Mouse (Mus musculus): Measurements from ENCODE around the gene Spred3.
"Not testable (repeated sequence)": the region's sequence is repeated elsewhere in the genome, so short reads cannot be mapped to it uniquely, and the experiment has no call there.

The Spred3 gene

DNA sequence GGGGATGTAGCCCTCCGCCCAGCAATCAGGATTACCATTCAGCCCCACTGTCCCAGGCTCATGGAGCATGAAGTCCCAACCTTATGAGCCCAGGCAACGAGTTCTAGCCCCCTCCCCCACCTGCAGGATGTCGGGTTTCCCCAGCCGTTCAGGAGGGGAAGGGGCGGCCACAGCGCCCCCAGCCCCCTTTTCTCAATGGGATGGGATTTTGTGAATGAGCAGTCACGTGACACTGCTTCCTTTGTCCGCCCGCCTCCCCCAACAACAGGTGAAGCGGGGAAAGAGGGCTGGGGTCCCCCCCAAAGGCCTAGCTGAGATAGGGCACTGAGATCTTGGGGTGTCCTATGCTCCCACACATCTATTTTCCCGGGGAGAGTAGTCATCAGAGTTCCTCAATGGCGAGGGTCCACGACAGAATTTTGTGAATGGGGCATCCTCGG lies 1.4 kb downstream of the Spred3 start:
- DNase-seq = peak; percentile 30 to 46

DNA sequence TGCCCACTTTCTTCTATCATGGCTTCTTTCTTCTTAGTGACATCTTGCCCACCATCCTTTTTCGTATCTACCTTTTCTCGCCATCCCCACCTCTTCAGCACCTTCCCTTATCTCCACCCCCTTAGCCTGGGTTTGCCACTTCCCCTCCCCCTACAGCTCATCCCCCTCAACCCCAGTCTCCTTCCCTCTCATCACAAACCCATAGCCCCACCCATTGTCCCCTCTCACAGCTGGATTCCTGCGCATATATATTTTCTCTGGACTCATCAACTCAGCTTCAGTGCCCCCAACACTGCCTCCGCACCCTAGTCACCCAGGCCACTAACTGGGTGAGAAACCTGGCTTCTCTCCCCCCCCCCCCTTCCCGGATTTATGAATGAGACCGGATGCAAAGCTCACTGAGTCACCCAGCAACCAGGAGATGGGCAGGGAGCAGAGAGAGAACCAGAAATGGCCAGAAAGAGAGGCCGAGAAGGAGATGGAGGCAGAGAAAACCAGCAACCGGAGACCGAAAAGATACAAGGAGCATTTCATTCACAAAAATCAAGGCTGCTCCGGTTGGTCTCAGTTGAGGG lies 2.0 kb downstream of the Spred3 start:
- peak; percentile 22 to 32 for DNase-seq

DNA sequence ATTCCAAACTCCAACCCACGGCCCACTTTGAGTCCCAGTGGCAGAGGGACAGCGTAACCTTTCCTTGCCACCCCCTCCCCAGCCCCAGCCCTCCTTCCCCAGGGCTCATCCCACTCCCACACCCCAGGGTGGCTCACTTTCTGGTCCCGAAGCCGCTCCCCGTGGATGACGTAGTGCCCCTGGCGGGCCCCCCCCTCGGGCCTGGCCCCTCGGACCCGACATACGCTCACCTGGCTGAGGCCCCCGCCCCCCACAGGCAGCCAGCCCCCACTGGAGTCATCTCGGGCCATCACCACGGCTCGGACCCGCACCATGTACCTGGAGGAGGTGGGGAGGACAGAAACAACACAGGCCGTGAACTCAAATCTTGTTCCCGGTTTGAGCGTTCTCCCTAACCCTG lies 2.6 kb downstream of the Spred3 start:
- DNase-seq = peak in 1 of 2 experiments; percentile 31

DNA sequence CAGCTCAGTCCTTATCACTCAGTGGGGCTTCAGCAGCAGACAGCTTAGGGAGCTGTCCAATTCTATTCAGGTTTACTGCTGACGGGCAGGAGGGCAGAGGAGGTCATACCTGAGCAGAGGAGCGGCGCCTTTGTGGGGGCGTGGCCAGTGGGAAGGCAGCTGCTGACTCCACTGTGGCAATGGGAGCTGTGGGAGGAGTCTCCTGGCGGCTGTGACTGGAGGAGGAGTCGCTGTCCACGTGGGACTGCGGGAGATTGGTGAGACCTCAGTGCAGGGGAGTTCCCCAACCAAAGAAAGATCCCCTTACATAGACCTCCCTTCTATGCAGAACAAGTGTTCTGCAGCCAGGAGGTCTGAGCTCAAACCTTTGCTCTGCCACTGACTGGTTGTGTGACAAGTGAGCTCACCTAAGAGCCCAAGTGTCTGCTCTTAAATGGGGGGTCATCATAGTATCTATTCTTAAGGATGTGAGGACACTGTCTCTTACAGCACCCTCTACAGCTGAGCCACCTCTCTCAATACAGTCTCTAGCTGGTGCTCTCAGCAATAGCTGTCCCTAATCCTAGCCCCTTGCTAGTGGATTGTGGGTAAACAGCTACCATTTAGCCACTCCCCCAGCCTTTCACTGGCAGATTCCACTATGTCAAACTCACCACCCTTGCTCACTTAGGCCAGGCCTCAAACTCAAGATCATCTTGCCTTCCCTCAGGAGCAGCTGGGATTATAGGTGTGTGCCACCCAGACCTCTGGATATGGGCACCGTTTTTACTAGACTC lies 7.3 kb downstream of the Spred3 start:
- DNase-seq = no peak

DNA sequence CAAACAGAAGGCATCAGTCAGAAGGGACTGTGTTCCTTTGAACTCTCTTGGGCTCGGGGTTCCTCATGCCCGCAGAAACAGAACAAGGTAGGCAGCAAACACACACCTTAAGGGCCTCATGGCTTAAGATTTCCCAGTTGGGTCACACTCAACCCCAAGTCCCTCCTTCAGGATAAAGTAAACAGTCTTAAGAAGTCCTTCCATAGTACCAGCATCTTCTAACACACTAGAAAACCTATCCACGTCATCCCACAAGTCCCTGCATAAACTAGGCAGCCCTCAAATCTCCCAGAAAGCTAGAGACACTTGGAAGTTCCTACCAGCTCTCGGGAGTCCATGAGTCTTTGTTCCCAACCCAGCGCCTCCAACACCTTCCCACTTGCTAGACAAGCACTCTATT lies 7.9 kb downstream of the Spred3 start:
- no peak for DNase-seq

DNA sequence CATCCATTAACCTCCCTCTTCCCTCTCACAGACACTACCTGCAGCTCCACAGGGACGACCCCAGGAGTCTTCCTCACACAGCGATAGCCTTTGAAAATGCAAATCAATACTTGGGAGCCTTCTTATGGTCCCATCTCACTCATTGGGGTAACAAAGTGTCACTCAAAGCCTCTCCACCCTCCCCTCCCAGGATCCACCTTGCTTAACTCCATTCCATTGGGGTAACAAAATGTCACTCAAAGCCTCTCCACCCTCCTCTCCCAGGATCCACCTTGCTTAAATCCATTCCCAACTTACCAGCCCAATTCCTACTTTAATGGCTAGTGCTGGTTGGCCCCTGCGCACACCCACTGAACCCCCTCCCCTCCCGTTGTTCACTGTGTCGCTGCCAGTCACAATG lies 11.9 kb downstream of the Spred3 start:
- no peak for DNase-seq

DNA sequence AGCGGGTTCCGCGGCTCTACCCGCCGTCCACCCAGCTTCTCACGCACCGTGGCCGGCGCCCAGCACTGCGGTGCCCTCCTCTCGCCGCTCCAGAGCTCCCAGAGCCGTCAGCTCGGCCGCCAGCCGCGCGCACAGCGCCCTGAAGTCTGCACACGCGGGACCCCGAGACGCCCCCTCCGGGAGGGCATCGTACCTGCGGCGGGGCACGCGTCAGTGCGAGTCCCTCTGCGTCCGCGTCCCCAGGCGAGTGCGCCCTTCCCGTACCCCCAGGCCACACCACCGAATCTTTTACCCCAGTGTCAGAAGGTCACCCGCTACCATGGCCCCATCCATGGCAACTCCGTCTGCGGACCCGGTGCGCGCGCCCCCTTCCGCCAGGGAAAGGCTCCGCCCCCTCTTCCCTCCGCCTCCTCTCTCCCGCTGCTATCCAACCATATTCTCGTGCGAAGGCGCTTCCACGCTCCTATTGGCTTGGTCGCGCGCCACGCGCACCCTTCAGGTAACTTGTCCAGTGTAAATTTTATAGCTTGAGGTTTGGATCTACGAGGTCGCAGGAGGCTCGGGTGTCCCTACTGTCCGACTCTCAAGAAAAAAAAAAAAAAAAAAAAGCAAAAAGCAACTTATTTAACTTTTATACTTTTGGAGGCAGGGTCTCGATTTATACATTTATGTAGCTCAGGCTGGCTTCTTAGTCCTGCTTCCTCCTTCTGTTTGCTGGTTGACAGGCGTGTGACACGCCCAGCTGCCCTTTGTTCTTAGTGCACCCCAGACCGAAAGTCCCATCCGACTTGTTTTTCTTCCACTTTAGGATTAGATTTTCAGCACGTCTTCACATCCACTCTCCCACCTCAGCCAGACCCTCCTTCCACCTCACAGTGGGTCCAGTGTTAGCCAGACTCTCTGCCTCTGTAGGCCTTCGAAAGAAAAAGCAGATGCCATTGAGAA lies 14.1 kb downstream of the Spred3 start, which contains the start of gene Fam98c:
TSS of gene Fam98c (minus strand) at position 397 of the 945 bp plus-strand sequence.
- peak; percentile 91 to 92 for DNase-seq

DNA sequence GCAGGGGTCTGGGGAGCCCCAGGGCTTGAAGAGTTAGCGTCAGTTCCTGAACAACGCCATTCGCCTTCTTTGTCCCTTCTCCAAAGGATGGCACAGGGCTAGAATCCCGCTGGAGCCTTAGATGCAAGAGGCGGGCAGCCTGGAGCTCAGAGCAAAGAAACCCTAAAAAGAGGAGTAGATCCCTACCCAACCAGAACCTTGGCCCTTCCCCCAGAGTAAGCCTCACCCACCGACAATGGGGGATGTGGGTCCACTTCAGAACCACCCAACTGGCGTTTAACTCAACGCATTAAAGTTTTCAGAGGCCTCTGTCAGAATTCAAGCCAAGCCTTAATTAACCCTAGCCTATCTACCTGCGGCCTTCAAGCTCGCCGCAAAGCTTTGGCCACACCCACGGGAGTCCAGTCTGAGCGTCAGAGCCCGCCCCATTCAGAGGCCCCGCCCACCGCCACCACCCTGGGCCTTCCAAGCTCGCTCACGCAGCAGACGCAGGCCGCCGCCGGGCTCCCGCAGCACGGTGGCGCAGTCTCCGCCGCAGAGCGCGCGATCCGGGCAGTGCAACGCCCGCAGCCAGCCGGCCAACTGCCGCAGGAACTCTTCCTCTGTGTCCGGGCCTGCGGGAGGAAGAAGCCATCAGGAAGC lies 14.9 kb downstream of the Spred3 start:
- peak; percentile 95 to 96 for DNase-seq

DNA sequence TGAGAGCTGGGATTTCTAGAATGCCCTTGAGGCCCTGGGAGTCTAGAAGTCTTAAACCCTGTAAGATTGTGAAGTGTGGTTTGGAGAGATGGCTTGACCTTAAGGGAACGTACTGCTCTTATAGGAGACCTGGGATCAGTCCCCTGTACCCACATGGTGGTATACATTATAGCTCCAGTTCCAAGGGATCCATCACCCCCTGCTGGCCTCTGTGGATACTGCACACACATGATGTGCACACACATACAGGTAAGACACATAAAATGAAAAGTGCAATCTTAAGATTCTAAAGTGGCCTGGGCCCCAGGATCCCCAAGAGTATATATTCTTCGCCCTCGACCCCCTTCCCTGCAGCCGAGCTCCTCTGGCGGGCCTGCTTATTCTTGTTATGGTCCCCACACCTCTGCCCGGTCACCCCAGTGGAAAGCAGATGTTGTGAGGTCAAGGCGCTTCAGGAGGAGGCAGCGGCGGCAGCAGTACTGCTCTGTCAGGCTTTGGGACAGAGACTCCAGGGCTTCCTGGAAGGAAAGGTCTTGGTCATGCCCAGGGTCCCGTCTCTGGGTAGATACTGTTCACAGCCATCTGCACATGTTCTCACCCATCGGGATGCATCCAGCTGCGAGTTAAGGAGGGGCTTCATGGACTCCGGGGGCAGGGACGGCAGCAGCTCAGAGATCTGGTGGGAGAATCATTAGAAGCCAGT lies 16.0 kb downstream of the Spred3 start:
- DNase-seq = peak; percentile 20 to 27

DNA sequence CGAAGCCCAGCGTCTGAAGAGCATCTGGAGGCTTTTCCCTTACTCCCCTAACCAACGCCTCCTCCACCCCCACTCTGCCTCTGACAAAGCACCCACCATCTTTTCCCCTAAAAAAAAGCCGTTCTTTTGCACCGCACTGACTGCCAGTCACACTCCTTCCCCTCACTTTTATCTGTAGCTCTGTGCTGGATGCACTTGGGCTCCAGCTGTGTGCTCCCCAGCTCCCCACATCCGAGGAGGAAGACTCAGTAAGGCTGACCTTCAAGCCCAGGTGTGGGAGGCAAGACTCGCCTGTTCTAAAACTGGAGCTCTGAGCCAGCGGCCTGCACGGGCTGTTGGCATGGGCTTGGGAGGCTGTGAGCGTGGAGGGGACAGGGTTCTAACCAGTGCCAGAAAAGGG lies 18.7 kb downstream of the Spred3 start:
- DNase-seq = no peak

DNA sequence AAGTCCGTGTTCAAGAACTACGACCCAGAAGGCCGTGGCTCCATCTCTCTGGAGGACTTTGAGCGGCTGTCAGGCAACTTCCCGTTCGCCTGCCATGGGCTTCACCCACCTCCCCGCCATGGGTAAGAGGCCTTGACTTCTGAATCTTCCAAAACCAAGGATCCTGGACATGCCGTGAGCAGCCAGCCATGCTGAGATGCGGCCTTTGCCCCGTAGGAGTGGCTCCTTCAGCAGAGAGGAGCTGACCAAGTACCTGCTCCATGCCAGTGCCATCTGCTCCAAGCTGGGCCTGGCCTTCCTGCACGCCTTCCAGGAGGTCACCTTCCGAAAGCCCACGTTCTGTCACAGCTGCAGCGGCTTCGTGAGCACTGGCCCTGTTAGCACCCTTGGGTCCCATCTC lies 21.4 kb downstream of the Spred3 start:
- DNase-seq = no peak

DNA sequence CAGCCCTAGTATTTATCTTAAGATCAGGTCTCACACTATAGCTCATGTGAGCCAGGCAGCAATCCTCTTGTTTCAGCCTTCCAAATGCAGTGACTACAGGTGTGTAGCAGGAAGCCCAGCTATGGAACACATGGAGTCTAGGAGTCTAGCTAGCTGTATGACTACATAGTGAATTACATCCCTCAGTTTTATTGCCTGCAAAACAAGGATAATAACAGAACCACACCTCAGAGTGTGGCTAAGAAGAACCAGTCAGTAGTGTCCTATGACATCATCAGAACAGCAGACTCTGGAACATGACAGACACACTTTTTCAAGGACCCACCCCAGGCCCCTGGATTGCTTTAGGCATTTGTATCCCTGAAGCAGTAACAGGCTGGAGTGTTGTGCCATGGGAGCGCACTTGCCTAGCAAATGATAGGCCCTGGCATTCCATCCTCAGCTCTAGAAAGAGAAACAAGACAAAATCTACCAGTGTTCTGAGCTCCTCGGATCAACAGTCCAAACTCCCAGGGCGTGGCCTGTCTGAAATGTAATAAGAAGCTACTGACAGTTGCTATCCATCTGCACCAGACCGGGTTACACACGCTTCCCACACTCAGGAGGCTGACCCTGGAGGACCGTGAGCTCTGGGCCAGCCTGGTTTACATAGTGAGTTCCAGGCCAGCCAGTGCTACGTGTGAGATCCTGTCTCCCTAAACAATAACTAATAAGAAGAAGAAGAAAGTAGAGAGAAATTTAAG lies 23.4 kb downstream of the Spred3 start:
- DNase-seq = no peak

DNA sequence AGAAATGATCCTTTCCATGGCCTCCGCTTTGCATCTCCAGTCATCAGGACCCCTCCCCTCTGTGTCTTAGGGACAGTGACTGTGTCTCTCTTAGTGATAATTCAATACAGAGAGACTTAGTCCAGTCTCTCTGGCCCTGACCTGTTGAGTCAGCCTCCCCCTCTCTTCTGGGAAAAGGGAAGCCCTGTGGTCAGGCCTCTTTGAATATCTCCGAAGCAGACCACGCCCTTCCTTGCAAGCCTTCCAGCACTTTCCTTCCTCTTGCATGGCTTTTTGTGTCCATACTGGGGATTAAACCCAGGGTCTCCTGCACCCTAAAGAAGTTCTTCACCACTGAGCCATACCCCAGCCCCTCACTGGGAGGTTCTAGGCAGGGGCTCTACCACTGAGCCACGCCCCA lies 26.2 kb downstream of the Spred3 start:
- DNase-seq = no peak

DNA sequence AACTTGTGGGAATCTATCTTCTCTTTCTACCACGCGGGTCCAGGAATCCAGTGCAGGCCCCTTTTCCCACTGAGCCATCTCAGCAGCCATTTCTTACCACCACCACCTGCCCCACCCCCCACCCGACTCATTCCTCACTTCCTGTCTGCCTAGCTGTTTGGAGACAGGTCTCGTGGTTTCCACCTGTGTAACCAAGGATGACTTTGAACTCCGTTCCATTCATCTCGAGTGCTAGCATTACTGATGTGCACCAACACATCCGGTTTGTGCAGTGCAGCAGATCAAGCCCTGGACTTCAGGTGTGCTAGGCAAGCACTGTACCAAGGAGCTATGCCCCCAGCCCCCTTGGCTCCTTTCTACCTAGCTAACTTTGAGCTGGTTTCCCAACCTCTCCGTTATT lies 28.8 kb downstream of the Spred3 start:
- DNase-seq = no peak

DNA sequence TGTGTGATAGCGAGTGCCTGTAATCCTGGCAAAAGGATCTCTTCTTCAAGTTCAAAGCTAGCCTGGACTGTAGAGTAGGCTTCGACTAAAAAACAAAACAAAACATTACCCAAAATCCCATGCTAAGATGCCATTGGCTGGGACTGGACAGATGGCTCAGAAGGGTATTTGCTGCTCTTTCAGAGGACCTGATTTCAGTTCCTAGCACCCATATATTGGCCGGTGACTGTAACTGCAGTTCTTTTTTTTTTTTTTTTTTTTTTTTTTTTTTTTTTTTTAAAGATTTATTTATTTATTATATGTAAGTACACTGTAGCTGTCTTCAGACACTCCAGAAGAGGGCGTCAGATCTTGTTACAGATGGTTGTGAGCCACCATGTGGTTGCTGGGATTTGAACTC lies 31.0 kb downstream of the Spred3 start:
- DNase-seq = not testable (repeated sequence)

DNA sequence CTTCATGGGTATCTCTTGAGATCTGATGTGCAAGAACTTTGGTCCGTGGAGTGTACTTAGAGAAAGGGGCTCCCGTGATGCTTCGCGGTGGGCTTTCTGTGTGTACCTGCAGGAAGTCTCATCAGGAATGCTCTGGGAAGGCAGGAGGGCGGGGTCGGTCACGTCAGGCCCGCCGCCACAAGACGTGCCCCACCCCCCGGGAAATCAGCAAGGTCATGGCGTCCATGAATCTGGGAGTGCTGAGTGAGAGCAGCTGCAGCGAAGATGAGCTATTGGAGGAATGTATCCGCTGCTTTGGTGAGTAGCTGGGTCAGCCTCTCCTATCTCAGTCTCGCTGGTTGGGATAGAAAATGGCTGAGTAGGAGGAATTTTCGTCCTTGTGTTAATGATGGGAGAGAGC lies 32.8 kb downstream of the Spred3 start:
- DNase-seq = no peak

DNA sequence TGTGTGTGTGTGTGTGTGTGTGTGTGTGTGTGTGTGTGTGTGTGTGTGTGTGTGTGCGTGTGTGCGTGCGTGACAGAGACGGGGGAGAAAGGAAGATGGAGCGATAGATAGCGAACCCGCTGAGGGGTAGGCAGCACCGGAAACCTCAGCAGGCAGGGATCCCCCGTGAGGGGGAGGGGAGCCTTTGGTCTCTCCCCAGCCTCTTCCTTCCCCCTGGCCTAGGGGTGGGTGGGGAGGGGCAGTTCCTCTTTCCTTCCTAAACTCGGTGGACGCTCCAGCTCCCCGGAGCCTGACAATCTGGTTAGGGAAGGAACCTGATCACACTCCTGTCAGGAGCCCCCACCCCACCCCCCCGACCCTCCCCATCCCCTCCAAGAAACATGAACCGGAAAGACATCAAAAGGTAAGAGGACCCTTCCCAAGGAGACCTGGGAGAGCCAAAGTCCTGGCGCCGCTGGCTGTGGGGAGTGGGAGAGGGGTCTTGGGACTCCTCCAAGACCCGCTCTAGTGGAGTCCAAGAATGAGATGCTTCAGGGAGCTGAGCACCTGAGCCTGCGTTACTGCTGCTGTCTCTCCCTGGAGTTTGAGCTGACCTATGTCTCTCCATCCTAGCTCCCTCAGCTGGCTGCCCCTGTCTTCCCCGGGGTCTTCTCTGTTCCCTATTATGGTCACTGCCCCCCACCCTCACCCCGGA lies 35.4 kb downstream of the Spred3 start, which contains the start of gene Rasgrp4:
TSS of gene Rasgrp4 (plus strand) at position 159 of the 694 bp plus-strand sequence.
- DNase-seq = no peak

DNA sequence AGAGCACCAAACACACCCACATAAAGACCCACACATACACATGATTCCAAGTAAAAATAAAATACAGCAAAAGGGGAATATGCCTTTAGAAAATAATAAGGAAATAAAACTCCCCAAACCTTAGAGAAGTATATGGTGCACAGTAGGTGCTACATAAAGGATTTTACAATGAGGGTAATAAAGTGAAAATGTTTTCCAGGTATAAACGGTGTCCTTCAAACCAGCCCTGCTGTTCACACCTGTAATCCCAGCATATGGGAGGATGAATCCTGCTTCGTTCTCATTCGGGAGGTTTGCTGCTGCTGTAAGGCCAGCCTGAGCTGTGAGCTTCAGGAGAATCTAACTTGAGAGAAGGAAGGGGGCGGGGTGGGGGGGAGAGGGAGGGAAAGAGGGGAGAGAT lies 36.0 kb downstream of the Spred3 start:
- DNase-seq = no peak

DNA sequence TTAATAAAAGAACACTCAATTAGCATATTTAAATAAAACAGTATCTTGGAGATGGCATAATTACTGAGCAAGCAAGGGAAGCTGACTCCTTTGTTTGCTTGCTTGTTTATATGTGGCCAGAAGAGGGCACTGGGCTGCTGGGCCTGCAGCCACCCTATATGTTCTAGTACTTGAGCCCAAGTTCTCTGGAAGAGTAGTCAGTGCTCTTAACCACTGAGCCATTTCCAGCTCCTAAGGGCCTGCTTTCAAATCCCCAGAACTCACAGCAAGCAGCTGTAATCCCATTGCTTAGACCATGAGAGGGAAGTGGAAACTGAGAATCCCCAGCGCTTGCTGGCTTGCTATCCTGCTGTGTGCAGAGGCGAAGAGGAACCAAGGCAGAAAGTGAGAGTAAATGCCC lies 41.5 kb downstream of the Spred3 start:
- DNase-seq = no peak

DNA sequence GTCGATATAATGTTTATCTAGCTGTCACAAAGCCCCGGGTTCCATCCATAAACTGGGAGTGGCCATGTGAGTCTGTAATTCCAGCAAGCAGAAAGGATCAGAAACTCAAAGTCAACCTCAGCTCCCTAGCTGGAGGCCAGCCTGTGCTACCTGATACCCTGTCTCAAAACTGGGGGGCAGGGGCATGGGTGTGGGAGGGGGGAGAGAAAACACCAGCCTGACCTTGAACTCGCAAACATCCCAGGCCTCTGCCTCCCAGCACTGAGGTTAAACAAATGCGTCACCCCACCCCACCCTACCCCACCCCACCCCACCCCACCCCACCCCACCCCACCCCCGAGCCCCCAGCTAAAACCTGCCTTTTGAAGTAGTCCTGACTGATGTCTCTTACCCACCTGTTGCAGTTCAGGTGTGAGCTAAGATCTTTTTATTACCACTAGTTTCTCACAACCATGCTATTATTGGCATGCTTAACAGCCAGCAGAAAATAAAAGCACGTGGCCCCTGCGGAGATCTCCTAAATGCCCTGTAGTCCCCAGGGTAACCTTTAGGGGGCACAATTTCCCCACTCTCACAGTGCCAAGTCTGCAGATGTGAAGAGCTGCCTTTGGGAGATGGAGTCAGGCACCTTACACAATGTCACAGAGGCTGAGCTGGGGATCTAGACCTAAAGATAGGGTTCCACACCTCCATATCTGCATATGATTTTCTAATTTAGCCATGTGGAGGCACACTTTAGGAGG lies 43.9 kb downstream of the Spred3 start:
- peak; percentile 32 to 53 for DNase-seq
